In genomic region chr10:42070611-42071403, GRCm38 (mm10) we compare ENCODE assay signal across 9 mouse cellular contexts. TPM values are rescaled to one million over a fixed set of nuclear protein-coding genes. Genes with fewer than 3 reads are reported as not detected.
DNase-seq lines count a peak whose midpoint lies in the region; ATAC-seq and TF ChIP-seq lines count a peak whose summit lies in the region.
"Had no signal": no experiment of that assay in that cellular context is flagged by ENCODE, and none has a peak within 500 bp of the region (broad histone marks: within the 10 kb centered on the region; RNA-seq: fewer than 3 reads in every experiment).

No protein-coding gene starts in this region.

- no peaks in the 10 kb centered on the region for H3K36me3 ChIP-seq in forebrain, embryonic 13.5 days (ENCODE audit: poor library complexity, severe bottlenecking)
- H3K36me3 ChIP-seq in lung, embryonic 14.5 days (ENCODE audit: insufficient read depth): no peaks in the 10 kb centered on the region
- H3K36me3 ChIP-seq in stomach, embryonic 15.5 days: no peaks in the 10 kb centered on the region
- H3K36me3 ChIP-seq: heart, embryonic 13.5 days had no signal

- 0 out of 2 replicates have a peak, but pooled peaks cover 4% of the 10 kb centered on the region for H3K27me3 ChIP-seq in forebrain, embryonic 13.5 days
- H3K27me3 ChIP-seq in lung, embryonic 14.5 days (ENCODE audit: insufficient read depth, low read length): no peaks in the 10 kb centered on the region
- H3K27me3 ChIP-seq in stomach, embryonic 15.5 days (replicated peaks): no peaks in the 10 kb centered on the region

- peak overlapping the region; percentile 30; the same call in 1 of the 2 replicates for H3K4me2 ChIP-seq in forebrain, embryonic 13.5 days
- no peak overlapping the region for H3K4me2 ChIP-seq in lung, embryonic 14.5 days
- H3K4me2 ChIP-seq in stomach, embryonic 15.5 days: no peak overlapping the region
- H3K4me2 ChIP-seq: heart, embryonic 13.5 days had no signal

- peak; percentile 62 for TF ChIP-seq CTCF in layer of hippocampus, adult 2 months (conservative IDR thresholded peaks at IDR 0.05)
- TF ChIP-seq CTCF in bone marrow, adult 2 months (IDR thresholded peaks at IDR 0.05; ENCODE audit: control insufficient read depth, insufficient read depth, low read length): peak; percentile 40; the same call in 1 of the 2 replicates
- peak; percentile 71 for TF ChIP-seq CTCF in lung, embryonic 14.5 days (IDR thresholded peaks at IDR 0.05; ENCODE audit: low read depth)

- H3K4me1 ChIP-seq in bone marrow, adult 2 months (ENCODE audit: control insufficient read depth, insufficient read depth, low read length): peaks cover 2% of the 10 kb centered on the region
- H3K4me1 ChIP-seq in forebrain, embryonic 13.5 days: peaks cover 26% of the 10 kb centered on the region
- no peaks in the 10 kb centered on the region for H3K4me1 ChIP-seq in lung, embryonic 14.5 days (ENCODE audit: insufficient read depth)
- peaks cover 19% of the 10 kb centered on the region; the same call in 1 of the 2 replicates for H3K4me1 ChIP-seq in stomach, embryonic 15.5 days

- no peak overlapping the region for H3K4me3 ChIP-seq in layer of hippocampus, adult 2 months
- H3K4me3 ChIP-seq in bone marrow, adult 2 months (replicated peaks; ENCODE audit: control insufficient read depth, low read depth, low read length): no peak overlapping the region
- H3K4me3 ChIP-seq in forebrain, embryonic 13.5 days: no peak overlapping the region
- H3K4me3 ChIP-seq in lung, embryonic 14.5 days (ENCODE audit: low read depth, low read length): no peak overlapping the region
- H3K4me3 ChIP-seq in stomach, embryonic 15.5 days (replicated peaks): no peak overlapping the region
- H3K4me3 ChIP-seq: heart, embryonic 13.5 days had no signal

- H3K9ac ChIP-seq in forebrain, embryonic 13.5 days: no peak overlapping the region
- H3K9ac ChIP-seq in lung, embryonic 14.5 days: no peak overlapping the region
- H3K9ac ChIP-seq in stomach, embryonic 15.5 days: no peak overlapping the region
- H3K9ac ChIP-seq: heart, embryonic 13.5 days had no signal

- no peak overlapping the region for H3K27ac ChIP-seq in layer of hippocampus, adult 2 months
- H3K27ac ChIP-seq in bone marrow, adult 2 months (ENCODE audit: control insufficient read depth, insufficient read depth, low read depth, low read length, poor library complexity): no peak overlapping the region
- H3K27ac ChIP-seq in forebrain, embryonic 13.5 days: no peak overlapping the region
- no peak overlapping the region for H3K27ac ChIP-seq in lung, embryonic 14.5 days (ENCODE audit: low read depth)
- no peak overlapping the region for H3K27ac ChIP-seq in stomach, embryonic 15.5 days
- H3K27ac ChIP-seq: heart, embryonic 13.5 days had no signal

- DNase-seq in layer of hippocampus, adult 2 months (ENCODE audit: low spot score in 2 of 2): no peak
- no peak for DNase-seq in layer of hippocampus, adult 11-12 months (ENCODE audit: low spot score)
- DNase-seq in kidney, adult 11 months: peak; percentile 69
- peak; percentile 60 for DNase-seq in lung, embryonic 14.5 days

- no peak for TF ChIP-seq POLR2A in bone marrow, adult 2 months (IDR thresholded peaks at IDR 0.05; ENCODE audit: borderline replicate concordance, control insufficient read depth, low read depth, low read length)

- H3K9me3 ChIP-seq in forebrain, embryonic 13.5 days (replicated peaks): no peaks in the 10 kb centered on the region
- H3K9me3 ChIP-seq in lung, embryonic 14.5 days (ENCODE audit: low read depth, low read length): no peaks in the 10 kb centered on the region
- H3K9me3 ChIP-seq in stomach, embryonic 15.5 days: no peaks in the 10 kb centered on the region
- H3K9me3 ChIP-seq: heart, embryonic 13.5 days had no signal

- 39% methylated on average over 10 of the region's 10 CpGs for WGBS in bone marrow, adult 2 months
- WGBS in forebrain, embryonic 13.5 days: 16% methylated on average over 10 of the region's 10 CpGs
- WGBS in lung, embryonic 14.5 days: 25% methylated on average over 10 of the region's 10 CpGs
- whole genome bisulfite sequencing in stomach, embryonic 15.5 days: 30% methylated on average over 10 of the region's 10 CpGs

- ATAC-seq in forebrain, embryonic 13.5 days: peak; percentile 33; the same call in 1 of the 2 replicates
- peak; percentile 46; the same call in 1 of the 2 replicates for ATAC-seq in lung, embryonic 14.5 days (ENCODE audit: insufficient read depth)
- ATAC-seq in stomach, embryonic 15.5 days (ENCODE audit: insufficient read depth, low FRiP score, low read depth): peak; percentile 32
- ATAC-seq in inflammation-experienced regulatory T-cells, adult 6 months: no peak

RNA-seq across cellular contexts. Expression of gene Armc2, which starts 52.6 kb away (rescaled TPM):
- 10 to 100 TPM; 11.1 to 11.8 TPM for total RNA-seq in layer of hippocampus, adult 2 months (2021)
- 0.30 TPM in 1 of 2 replicates, not detected in the other for polyA plus RNA-seq in bone marrow, adult 2 months (2011; ENCODE audit: insufficient read depth, insufficient read length, low replicate concordance, missing spikeins)
- polyA plus RNA-seq in forebrain, embryonic 13.5 days (2015; fragmentation: Nextera tagmentation; extraction: Ambion mirVana): 7.3 and 7.4 TPM in 2 replicates
- 1.6 and 2.6 TPM in 2 replicates for polyA plus RNA-seq in lung, embryonic 14.5 days (2014; fragmentation: Nextera tagmentation; extraction: Ambion mirVana)
- 2.0 TPM in 2 replicates for polyA plus RNA-seq in stomach, embryonic 15.5 days (2015; fragmentation: Nextera tagmentation; extraction: Ambion mirVana)
- under 1 TPM; 0.49 to 0.89 (median 0.77) TPM for polyA plus RNA-seq in inflammation-experienced regulatory T-cells, adult 6 months (2017; shearing (Covaris generic))

Comparison
In these comparisons a context has a peak if more than half of its experiments do, and no peak if none do; other contexts are left out.
1. DNase-seq: peak in kidney, adult 11 months (single experiment) and lung, embryonic 14.5 days (single experiment); none in layer of hippocampus, adult 2 months (0 of 2) and layer of hippocampus, adult 11-12 months (single experiment).
2. Peak in every context shown above with its lines, with median percentiles within 50 percentile points of each other: CTCF ChIP-seq.